Mouse (Mus musculus): ENCODE measurements at regions not wholly inside any gene's neighbourhood (a gene's known extent, or its start where the extent isn't known, plus 50 kb on each side); places are given as distances from the start of the nearest gene placed in this dataset.

GRCm38 (mm10) chr8:91948173-91948940, 146.5 kb upstream of the Irx3 start:
- H3K27me3 ChIP-seq (ENCODE audit: control insufficient read depth, insufficient read depth, insufficient read length), result no peaks in the 10 kb centered on the region
- H3K79me2 ChIP-seq (ENCODE audit: control insufficient read depth, insufficient read depth), result no peaks in the 10 kb centered on the region
- TF ChIP-seq MAX (IDR thresholded peaks at IDR 0.05), result no peak
- no peak for TF ChIP-seq USF1 (IDR thresholded peaks at IDR 0.05; ENCODE audit: low read depth)
- TF ChIP-seq CEBPB (IDR thresholded peaks at IDR 0.05; ENCODE audit: low read depth), result no peak
- no peak for TF ChIP-seq FOSL1 (IDR thresholded peaks at IDR 0.05; ENCODE audit: insufficient read depth, low read length, poor library complexity, severe bottlenecking)
- TF ChIP-seq CTCF (IDR thresholded peaks at IDR 0.05; ENCODE audit: control insufficient read depth, insufficient read depth, insufficient read length), result no peak
- TF ChIP-seq MYOG (IDR thresholded peaks at IDR 0.05; ENCODE audit: control insufficient read depth, extremely low read depth, insufficient read length), result no peak
- no peak for TF ChIP-seq MYOD1 (IDR thresholded peaks at IDR 0.05; ENCODE audit: control insufficient read depth, insufficient read length, low read depth)
- no peaks in the 10 kb centered on the region for H3K79me3 ChIP-seq (ENCODE audit: low read depth)
- H3K36me3 ChIP-seq (ENCODE audit: control insufficient read depth, insufficient read depth), result no peaks in the 10 kb centered on the region
- H3K4me3 ChIP-seq (ENCODE audit: insufficient read depth, poor library complexity, severe bottlenecking), result no peak overlapping the region
- no peak overlapping the region for H3ac ChIP-seq (ENCODE audit: control insufficient read depth, insufficient read length, low read depth)

GRCm38 (mm10) chr8:91941005-91941404, 139.1 kb upstream of the Irx3 start:
- H3K4me3 ChIP-seq (ENCODE audit: insufficient read depth, poor library complexity, severe bottlenecking), result no peak overlapping the region
- TF ChIP-seq USF1 (IDR thresholded peaks at IDR 0.05; ENCODE audit: low read depth), result no peak
- no peak for TF ChIP-seq CTCF (IDR thresholded peaks at IDR 0.05; ENCODE audit: control insufficient read depth, insufficient read depth, insufficient read length)
- TF ChIP-seq MYOG (IDR thresholded peaks at IDR 0.05; ENCODE audit: control insufficient read depth, extremely low read depth, insufficient read length), result no peak
- no peak for TF ChIP-seq MAX (IDR thresholded peaks at IDR 0.05)
- TF ChIP-seq CEBPB (IDR thresholded peaks at IDR 0.05; ENCODE audit: low read depth), result no peak
- no peak for TF ChIP-seq MYOD1 (IDR thresholded peaks at IDR 0.05; ENCODE audit: control insufficient read depth, insufficient read length, low read depth)
- TF ChIP-seq FOSL1 (IDR thresholded peaks at IDR 0.05; ENCODE audit: insufficient read depth, low read length, poor library complexity, severe bottlenecking), result no peak
- H3K36me3 ChIP-seq (ENCODE audit: control insufficient read depth, insufficient read depth), result no peaks in the 10 kb centered on the region
- no peaks in the 10 kb centered on the region for H3K79me3 ChIP-seq (ENCODE audit: low read depth)
- H3K79me2 ChIP-seq (ENCODE audit: control insufficient read depth, insufficient read depth), result no peaks in the 10 kb centered on the region
- no peak overlapping the region for H3ac ChIP-seq (ENCODE audit: control insufficient read depth, insufficient read length, low read depth)
- no peaks in the 10 kb centered on the region for H3K27me3 ChIP-seq (ENCODE audit: control insufficient read depth, insufficient read depth, insufficient read length)

GRCm38 (mm10) chr8:91937227-91937626, 135.4 kb upstream of the Irx3 start:
- Histone ChIP-seq H3K4me3 (ENCODE audit: insufficient read depth, poor library complexity, severe bottlenecking) (no peak overlapping the region), H3ac (ENCODE audit: control insufficient read depth, insufficient read length, low read depth) (no peak overlapping the region), H3K27me3 (ENCODE audit: control insufficient read depth, insufficient read depth, insufficient read length) (peaks cover 3% of the 10 kb centered on the region), H3K79me2 (ENCODE audit: control insufficient read depth, insufficient read depth) (no peaks in the 10 kb centered on the region), H3K36me3 (ENCODE audit: control insufficient read depth, insufficient read depth) (no peaks in the 10 kb centered on the region), H3K79me3 (ENCODE audit: low read depth) (no peaks in the 10 kb centered on the region)
- TF ChIP-seq CTCF (IDR thresholded peaks at IDR 0.05; ENCODE audit: control insufficient read depth, insufficient read depth, insufficient read length) (peak; percentile 7), FOSL1 (IDR thresholded peaks at IDR 0.05; ENCODE audit: insufficient read depth, low read length, poor library complexity, severe bottlenecking) (no peak)

GRCm38 (mm10) chr8:91930520-91930919, 128.7 kb upstream of the Irx3 start:
- TF ChIP-seq MAX (IDR thresholded peaks at IDR 0.05) (no peak), FOSL1 (IDR thresholded peaks at IDR 0.05; ENCODE audit: insufficient read depth, low read length, poor library complexity, severe bottlenecking) (no peak), CEBPB (IDR thresholded peaks at IDR 0.05; ENCODE audit: low read depth) (no peak), MYOD1 (IDR thresholded peaks at IDR 0.05; ENCODE audit: control insufficient read depth, insufficient read length, low read depth) (no peak), MYOG (IDR thresholded peaks at IDR 0.05; ENCODE audit: control insufficient read depth, extremely low read depth, insufficient read length) (no peak), CTCF (IDR thresholded peaks at IDR 0.05; ENCODE audit: control insufficient read depth, insufficient read depth, insufficient read length) (no peak), USF1 (IDR thresholded peaks at IDR 0.05; ENCODE audit: low read depth) (no peak)
- Histone ChIP-seq H3K27me3 (ENCODE audit: control insufficient read depth, insufficient read depth, insufficient read length) (peaks cover 3% of the 10 kb centered on the region), H3K79me2 (ENCODE audit: control insufficient read depth, insufficient read depth) (no peaks in the 10 kb centered on the region), H3K4me3 (ENCODE audit: insufficient read depth, poor library complexity, severe bottlenecking) (no peak overlapping the region), H3ac (ENCODE audit: control insufficient read depth, insufficient read length, low read depth) (no peak overlapping the region), H3K79me3 (ENCODE audit: low read depth) (no peaks in the 10 kb centered on the region), H3K36me3 (ENCODE audit: control insufficient read depth, insufficient read depth) (no peaks in the 10 kb centered on the region)

- no peaks in the 10 kb centered on the region for H3K27me3 ChIP-seq (ENCODE audit: control insufficient read depth, insufficient read depth, insufficient read length)
- no peaks in the 10 kb centered on the region for H3K36me3 ChIP-seq (ENCODE audit: control insufficient read depth, insufficient read depth)
- H3K79me3 ChIP-seq (ENCODE audit: low read depth), result no peaks in the 10 kb centered on the region
- H3K79me2 ChIP-seq (ENCODE audit: control insufficient read depth, insufficient read depth), result no peaks in the 10 kb centered on the region
- no peak overlapping the region for H3K4me3 ChIP-seq (ENCODE audit: insufficient read depth, poor library complexity, severe bottlenecking)
- no peak overlapping the region for H3ac ChIP-seq (ENCODE audit: control insufficient read depth, insufficient read length, low read depth)
- TF ChIP-seq CEBPB (IDR thresholded peaks at IDR 0.05; ENCODE audit: low read depth) (no peak), CTCF (IDR thresholded peaks at IDR 0.05; ENCODE audit: control insufficient read depth, insufficient read depth, insufficient read length) (no peak), MYOD1 (IDR thresholded peaks at IDR 0.05; ENCODE audit: control insufficient read depth, insufficient read length, low read depth) (no peak), MYOG (IDR thresholded peaks at IDR 0.05; ENCODE audit: control insufficient read depth, extremely low read depth, insufficient read length) (no peak), FOSL1 (IDR thresholded peaks at IDR 0.05; ENCODE audit: insufficient read depth, low read length, poor library complexity, severe bottlenecking) (no peak), USF1 (IDR thresholded peaks at IDR 0.05; ENCODE audit: low read depth) (no peak), MAX (IDR thresholded peaks at IDR 0.05) (no peak)
Observed at GRCm38 (mm10) chr8:91925968-91926524, 124.2 kb upstream of the Irx3 start.

Data from C2C12 (cell line).